Mouse (Mus musculus) stomach, embryonic 16.5 days (tissue): Measurements from ENCODE around the gene Prrt2. TPM values are rescaled to one million over a fixed set of nuclear protein-coding genes. Genes with fewer than 3 reads are reported as not detected.

ENCODE experiments used
- ATAC-seq: fragments of 200-750 bp; cut with Nextera tagmentation; 2 replicates; pipeline ENCODE4 v1.8.0; 2017; ENCODE audit warnings: moderate number of reproducible peaks, moderate TSS enrichment; ENCODE audit not compliant: insufficient read depth, low FRiP score
- H3K27ac ChIP-seq: fragments of 300-500 bp; sonication (generic); 2 replicates; pipeline ENCODE4 v1.5.1; 2014; ENCODE audit warnings: low read length
- H3K27me3 ChIP-seq: fragments of 300-500 bp; sonication (generic); 2 replicates; pipeline ENCODE4 v1.6.1; 2014; ENCODE audit warnings: low read length, control low read depth, mixed read lengths; ENCODE audit not compliant: control insufficient read depth, insufficient read depth
- H3K36me3 ChIP-seq: fragments of 300-500 bp; sonication (generic); 2 replicates; pipeline ENCODE4 v1.6.1; 2014; ENCODE audit warnings: low read length; ENCODE audit not compliant: control insufficient read depth, insufficient read depth
- H3K4me1 ChIP-seq: fragments of 300-500 bp; sonication (generic); 2 replicates; pipeline ENCODE4 v1.6.1; 2014; ENCODE audit warnings: low read length, control low read depth, mixed read lengths; ENCODE audit not compliant: control insufficient read depth, insufficient read depth
- H3K4me2 ChIP-seq: fragments of 300-500 bp; sonication (generic); 2 replicates; pipeline ENCODE4 v1.6.1; 2014; ENCODE audit warnings: low read depth, low read length, mixed read lengths
- H3K4me3 ChIP-seq: fragments of 300-500 bp; sonication (generic); replicated peaks from 2 replicates; pipeline ENCODE4 v1.5.1; 2014; ENCODE audit warnings: mild to moderate bottlenecking, low read length
- H3K9ac ChIP-seq: fragments of 300-500 bp; sonication (generic); 2 replicates; pipeline ENCODE4 v1.6.1; 2014; ENCODE audit warnings: low read length
- H3K9me3 ChIP-seq: fragments of 300-500 bp; sonication (generic); replicated peaks from 2 replicates; pipeline ENCODE4 v1.6.1; 2016; ENCODE audit warnings: low read length, control low read depth; ENCODE audit not compliant: control insufficient read depth
- WGBS: fragments of 180-500 bp; shearing (Covaris S2); extraction: QIAGEN DNeasy Blood & Tissue Kit; methylation state at CpG from one replicate; pipeline ENCODE4 v1.1.7; 2014; 5-methylcytosine and 5-hydroxymethylcytosine counted together
- polyA plus RNA-seq: library from polyadenylated mRNA; unstranded; fragments of >200 nt; fragmentation: Nextera tagmentation; extraction: Ambion mirVana; gene quantifications from 2 replicates; pipeline ENCODE4 v1.2.1, GENCODE M21; 2015

Gene Prrt2
- polyA plus RNA-seq, 1 experiment from 2014 or later = 8.5 TPM

GRCm38 (mm10) chr7:127011717-127012116 is 9.3 kb downstream of the Prrt2 start:
- Histone ChIP-seq H3K27ac (no peak overlapping the region), H3K9me3 (no peaks in the 10 kb centered on the region), H3K9ac (no peak overlapping the region), H3K4me3 (no peak overlapping the region), H3K27me3 (no peaks in the 10 kb centered on the region), H3K4me2 (no peak overlapping the region), H3K4me1 (peaks cover 37% of the 10 kb centered on the region), H3K36me3 (peaks cover 8% of the 10 kb centered on the region; the same call in 1 of the 2 replicates)
- no peak for ATAC-seq
- 60% methylated on average over 2 of the region's 2 CpGs for WGBS

- H3K9ac ChIP-seq = no peak overlapping the region
Measured at GRCm38 (mm10) chr7:127011051-127011450, 10.0 kb downstream of the Prrt2 start.

GRCm38 (mm10) chr7:127009307-127010085 is 11.5 kb downstream of the Prrt2 start:
- no peak for ATAC-seq
- no peaks in the 10 kb centered on the region for H3K27me3 ChIP-seq
- H3K27ac ChIP-seq = peak overlapping the region; percentile 86
- WGBS = 77% methylated on average over 17 of the region's 17 CpGs
- peak overlapping the region; percentile 37; the same call in 1 of the 2 replicates for H3K9ac ChIP-seq
- no peak overlapping the region for H3K4me3 ChIP-seq
- H3K4me1 ChIP-seq = peaks cover 27% of the 10 kb centered on the region
- H3K36me3 ChIP-seq = no peaks in the 10 kb centered on the region
- no peak overlapping the region for H3K4me2 ChIP-seq
- no peaks in the 10 kb centered on the region for H3K9me3 ChIP-seq

More at GRCm38 (mm10) chr7:127011051-127011450, 10.0 kb downstream of the Prrt2 start:
- peaks cover 8% of the 10 kb centered on the region; the same call in 1 of the 2 replicates for H3K36me3 ChIP-seq
- H3K27ac ChIP-seq = no peak overlapping the region
- peaks cover 39% of the 10 kb centered on the region for H3K4me1 ChIP-seq
- ATAC-seq = no peak
- no peak overlapping the region for H3K4me3 ChIP-seq
- H3K9me3 ChIP-seq = no peaks in the 10 kb centered on the region
- whole genome bisulfite sequencing = 85% methylated on average over 2 of the region's 2 CpGs
- no peak overlapping the region for H3K4me2 ChIP-seq
- H3K27me3 ChIP-seq = no peaks in the 10 kb centered on the region

GRCm38 (mm10) chr7:127008239-127009019 is 12.6 kb downstream of the Prrt2 start:
- Histone ChIP-seq H3K4me2 (peak overlapping the region; percentile 19), H3K4me1 (peaks cover 20% of the 10 kb centered on the region), H3K27ac (peak overlapping the region; percentile 86), H3K9ac (peak overlapping the region; percentile 37), H3K9me3 (no peaks in the 10 kb centered on the region), H3K4me3 (no peak overlapping the region), H3K27me3 (no peaks in the 10 kb centered on the region), H3K36me3 (no peaks in the 10 kb centered on the region)
- ATAC-seq = peak; percentile 96
- WGBS = 28% methylated on average over 9 of the region's 9 CpGs

- no peak for ATAC-seq
- peak overlapping the region; percentile 86; the same call in 1 of the 2 replicates for H3K27ac ChIP-seq
Measured at GRCm38 (mm10) chr7:127007313-127008024, 13.5 kb downstream of the Prrt2 start.

GRCm38 (mm10) chr7:127004122-127004875 is 16.7 kb downstream of the Prrt2 start:
- H3K4me1 ChIP-seq = peaks cover 17% of the 10 kb centered on the region
- H3K27ac ChIP-seq = no peak overlapping the region
- H3K27me3 ChIP-seq = no peaks in the 10 kb centered on the region
- no peaks in the 10 kb centered on the region for H3K36me3 ChIP-seq
- no peak overlapping the region for H3K9ac ChIP-seq
- no peak overlapping the region for H3K4me3 ChIP-seq
- ATAC-seq = no peak
- H3K9me3 ChIP-seq = no peaks in the 10 kb centered on the region
- H3K4me2 ChIP-seq = no peak overlapping the region
- WGBS = 73% methylated on average over 4 of the region's 4 CpGs

More at GRCm38 (mm10) chr7:127007313-127008024, 13.5 kb downstream of the Prrt2 start:
- Histone ChIP-seq H3K4me2 (no peak overlapping the region), H3K9ac (0 out of 2 replicates have a peak overlapping the region, but pooled peaks have one; percentile 4), H3K36me3 (no peaks in the 10 kb centered on the region), H3K27me3 (no peaks in the 10 kb centered on the region), H3K4me1 (peaks cover 19% of the 10 kb centered on the region), H3K9me3 (no peaks in the 10 kb centered on the region), H3K4me3 (no peak overlapping the region)
- WGBS = 83% methylated on average over 6 of the region's 6 CpGs

- ATAC-seq = peak; percentile 8; the same call in 1 of the 2 replicates
- H3K27ac ChIP-seq = no peak overlapping the region
- H3K4me2 ChIP-seq = no peak overlapping the region
Measured at GRCm38 (mm10) chr7:127003620-127004019, 17.4 kb downstream of the Prrt2 start.

GRCm38 (mm10) chr7:126999568-126999967 is 21.4 kb downstream of the Prrt2 start:
- Histone ChIP-seq H3K9ac (no peak overlapping the region), H3K9me3 (no peaks in the 10 kb centered on the region; the same call in 1 of the 2 replicates), H3K27me3 (no peaks in the 10 kb centered on the region), H3K36me3 (0 out of 2 replicates have a peak, but pooled peaks cover 4% of the 10 kb centered on the region), H3K4me2 (no peak overlapping the region), H3K4me1 (no peaks in the 10 kb centered on the region), H3K4me3 (no peak overlapping the region), H3K27ac (no peak overlapping the region)
- 72% methylated on average over 10 of the region's 10 CpGs for WGBS
- no peak for ATAC-seq

More at GRCm38 (mm10) chr7:127003620-127004019, 17.4 kb downstream of the Prrt2 start:
- Histone ChIP-seq H3K36me3 (no peaks in the 10 kb centered on the region), H3K4me1 (peaks cover 11% of the 10 kb centered on the region), H3K4me3 (no peak overlapping the region), H3K27me3 (no peaks in the 10 kb centered on the region), H3K9me3 (no peaks in the 10 kb centered on the region), H3K9ac (no peak overlapping the region)
- WGBS = 75% methylated on average over 5 of the region's 5 CpGs
